Mouse (Mus musculus) liver, embryonic 11.5 days (tissue): ENCODE measurements around the gene Rbp7. TPM values are rescaled to one million over a fixed set of nuclear protein-coding genes. Genes with fewer than 3 reads are reported as not detected.

Experiments used
- ATAC-seq: fragments of 200-750 bp; cut with Nextera tagmentation; replicated peaks from 2 replicates; pipeline ENCODE4 v1.8.0; 2017; ENCODE audit warnings: moderate number of reproducible peaks, mild to moderate bottlenecking, moderate TSS enrichment, moderate library complexity; ENCODE audit not compliant: low FRiP score
- DNase-seq: peaks from one replicate; pipeline ENCODE4 v3.0.0-alpha.2; 2017; ENCODE audit warnings: low spot score
- H3K27ac ChIP-seq: fragments of 300-500 bp; sonication (generic); 2 replicates; pipeline ENCODE4 v1.5.1; 2014; ENCODE audit warnings: mild to moderate bottlenecking, low read depth, low read length, control low read depth
- H3K27me3 ChIP-seq: fragments of 300-500 bp; sonication (generic); replicated peaks from 2 replicates; pipeline ENCODE4 v1.6.1; 2014; ENCODE audit warnings: low read length, mixed read lengths; ENCODE audit not compliant: control insufficient read depth, insufficient read depth
- H3K36me3 ChIP-seq: fragments of 300-500 bp; sonication (generic); 2 replicates; pipeline ENCODE4 v1.6.1; 2014; ENCODE audit warnings: mild to moderate bottlenecking, low read length, moderate library complexity, mixed read lengths; ENCODE audit not compliant: control insufficient read depth, insufficient read depth
- H3K4me1 ChIP-seq: fragments of 300-500 bp; sonication (generic); replicated peaks from 2 replicates; pipeline ENCODE4 v1.6.1; 2014; ENCODE audit warnings: low read length, mixed read lengths; ENCODE audit not compliant: control insufficient read depth, insufficient read depth
- H3K4me2 ChIP-seq: fragments of 300-500 bp; sonication (generic); 2 replicates; pipeline ENCODE4 v1.6.1; 2014; ENCODE audit warnings: mild to moderate bottlenecking, control low read depth, moderate library complexity
- H3K4me3 ChIP-seq: fragments of 300-500 bp; sonication (generic); 2 replicates; pipeline ENCODE4 v1.5.1; 2014; ENCODE audit warnings: low read depth, low read length, control low read depth
- H3K9ac ChIP-seq: fragments of 300-500 bp; sonication (generic); 2 replicates; pipeline ENCODE4 v1.6.1; 2014; ENCODE audit warnings: low read depth, low read length, control low read depth
- H3K9me3 ChIP-seq: fragments of 300-500 bp; sonication (generic); 2 replicates; pipeline ENCODE4 v1.6.1; 2016; ENCODE audit warnings: low read length, inconsistent platforms, mixed read lengths; ENCODE audit not compliant: control insufficient read depth
- WGBS: fragments of 180-500 bp; shearing (Covaris S2); extraction: QIAGEN DNeasy Blood & Tissue Kit; methylation state at CpG from one replicate; pipeline ENCODE4 v1.1.7; 2014; 5-methylcytosine and 5-hydroxymethylcytosine counted together
- polyA plus RNA-seq: library from polyadenylated mRNA; unstranded; fragments of >200 nt; fragmentation: Nextera tagmentation; extraction: Ambion mirVana; gene quantifications from 2 replicates; pipeline ENCODE4 v1.2.1, GENCODE M21; 2014

Gene Rbp7
- polyA plus RNA-seq, 1 experiment from 2014 or later: not detected

- H3K27ac ChIP-seq: peak overlapping the region; percentile 97
- peak overlapping the region; percentile 98 for H3K4me3 ChIP-seq
- no peaks in the 10 kb centered on the region for H3K27me3 ChIP-seq
- peaks cover 12% of the 10 kb centered on the region for H3K4me1 ChIP-seq
- ATAC-seq: peak; percentile 66
- peak overlapping the region; percentile 82 for H3K4me2 ChIP-seq
- peak overlapping the region; percentile 96 for H3K9ac ChIP-seq
- H3K36me3 ChIP-seq: no peaks in the 10 kb centered on the region; the same call in 1 of the 2 replicates
- no peak for DNase-seq
- H3K9me3 ChIP-seq: no peaks in the 10 kb centered on the region
- WGBS: under 1% methylated on average over 35 of the region's 35 CpGs
Measured at GRCm38 (mm10) chr4:149425801-149426292, 28.9 kb downstream of the Rbp7 start.

DNA sequence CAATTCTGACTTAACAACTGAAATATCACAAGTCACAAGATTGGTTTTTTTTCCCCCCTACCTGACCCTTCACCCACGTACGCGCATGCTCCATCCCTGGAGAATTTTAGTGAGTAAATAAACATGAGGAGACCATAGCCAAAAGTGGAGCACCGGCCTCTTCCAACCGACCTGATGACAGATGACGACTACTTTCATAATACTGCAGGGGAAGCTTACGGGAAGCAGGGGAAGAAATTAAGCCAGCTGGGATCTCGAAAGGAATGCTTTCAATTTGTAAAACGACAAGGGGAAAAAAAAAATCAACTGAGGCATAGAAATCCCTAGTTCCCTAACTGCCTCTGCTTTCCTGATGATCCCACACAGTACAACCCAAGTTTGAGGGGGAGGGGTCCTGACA is 30.0 kb downstream of the Rbp7 start:
- H3K9me3 ChIP-seq: no peaks in the 10 kb centered on the region
- H3K4me3 ChIP-seq: peak overlapping the region; percentile 98
- ATAC-seq (no peak), DNase-seq (no peak)
- WGBS: 7% methylated on average over 9 of the region's 9 CpGs
- peak overlapping the region; percentile 41; the same call in 1 of the 2 replicates for H3K9ac ChIP-seq
- no peaks in the 10 kb centered on the region for H3K27me3 ChIP-seq
- H3K36me3 ChIP-seq: no peaks in the 10 kb centered on the region; the same call in 1 of the 2 replicates
- H3K4me2 ChIP-seq: peak overlapping the region; percentile 82
- peaks cover 12% of the 10 kb centered on the region for H3K4me1 ChIP-seq
- no peak overlapping the region for H3K27ac ChIP-seq

GRCm38 (mm10) chr4:149417854-149418365 is 36.9 kb downstream of the Rbp7 start:
- no peak overlapping the region for H3K4me3 ChIP-seq
- WGBS: 84% methylated on average over 5 of the region's 5 CpGs
- H3K36me3 ChIP-seq: peaks cover 2% of the 10 kb centered on the region; the same call in 1 of the 2 replicates

DNA sequence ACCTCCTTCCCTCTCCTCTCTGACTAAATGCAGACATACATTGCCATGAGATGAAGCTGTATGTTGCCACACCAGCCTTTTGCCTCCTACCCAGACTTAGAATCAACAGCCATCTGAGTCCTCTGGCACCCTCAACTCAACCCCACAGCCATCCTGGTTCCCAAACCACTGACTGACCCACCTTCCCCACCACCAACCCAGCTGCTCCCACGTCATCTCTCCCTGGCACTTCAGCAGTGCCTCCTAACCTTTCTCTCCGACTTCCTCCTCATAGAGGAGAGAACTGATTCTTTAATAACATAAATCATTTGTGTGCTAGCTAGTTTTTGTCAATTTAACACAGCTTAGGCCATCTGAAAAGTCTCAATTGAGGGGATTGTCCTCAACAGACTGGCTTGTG is 37.8 kb downstream of the Rbp7 start:
- no peak for ATAC-seq

More at GRCm38 (mm10) chr4:149417854-149418365, 36.9 kb downstream of the Rbp7 start:
- no peak for ATAC-seq
- Histone ChIP-seq H3K9ac (no peak overlapping the region), H3K27ac (no peak overlapping the region), H3K27me3 (no peaks in the 10 kb centered on the region), H3K9me3 (no peaks in the 10 kb centered on the region), H3K4me1 (peaks cover 12% of the 10 kb centered on the region), H3K4me2 (no peak overlapping the region)
- DNase-seq: no peak

DNA sequence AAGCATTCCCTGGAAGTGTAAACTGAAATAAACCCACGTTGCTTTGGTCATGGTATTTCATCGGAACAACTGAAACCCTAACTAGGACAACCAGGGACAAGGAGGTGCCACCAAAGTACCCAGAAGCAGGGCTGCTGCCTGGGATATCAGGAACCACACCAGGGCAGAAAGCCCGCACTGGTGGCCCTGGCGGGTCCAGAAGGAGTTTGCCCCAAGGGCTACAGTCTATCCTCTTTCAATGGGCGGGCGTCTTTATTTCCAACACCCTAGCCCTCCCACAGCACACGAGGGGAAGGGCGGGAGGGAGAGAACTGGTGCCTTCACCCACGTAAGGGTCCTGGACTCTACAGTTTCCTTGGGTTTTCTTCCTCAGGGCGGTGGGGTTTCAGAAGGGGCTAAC is 38.4 kb downstream of the Rbp7 start:
- Histone ChIP-seq H3K9ac (no peak overlapping the region), H3K36me3 (peaks cover 9% of the 10 kb centered on the region), H3K27me3 (no peaks in the 10 kb centered on the region), H3K4me2 (no peak overlapping the region), H3K27ac (no peak overlapping the region), H3K4me3 (no peak overlapping the region), H3K4me1 (peaks cover 11% of the 10 kb centered on the region), H3K9me3 (no peaks in the 10 kb centered on the region)
- no peak for DNase-seq
- 57% methylated on average over 10 of the region's 10 CpGs for WGBS
- ATAC-seq: no peak

More for the DNA sequence above, 37.8 kb downstream of the Rbp7 start:
- Histone ChIP-seq H3K4me2 (no peak overlapping the region), H3K4me3 (no peak overlapping the region), H3K9me3 (no peaks in the 10 kb centered on the region), H3K4me1 (peaks cover 11% of the 10 kb centered on the region), H3K36me3 (peaks cover 8% of the 10 kb centered on the region), H3K27me3 (no peaks in the 10 kb centered on the region), H3K27ac (no peak overlapping the region), H3K9ac (no peak overlapping the region)
- 55% methylated on average over 2 of the region's 2 CpGs for WGBS
- DNase-seq: no peak

DNA sequence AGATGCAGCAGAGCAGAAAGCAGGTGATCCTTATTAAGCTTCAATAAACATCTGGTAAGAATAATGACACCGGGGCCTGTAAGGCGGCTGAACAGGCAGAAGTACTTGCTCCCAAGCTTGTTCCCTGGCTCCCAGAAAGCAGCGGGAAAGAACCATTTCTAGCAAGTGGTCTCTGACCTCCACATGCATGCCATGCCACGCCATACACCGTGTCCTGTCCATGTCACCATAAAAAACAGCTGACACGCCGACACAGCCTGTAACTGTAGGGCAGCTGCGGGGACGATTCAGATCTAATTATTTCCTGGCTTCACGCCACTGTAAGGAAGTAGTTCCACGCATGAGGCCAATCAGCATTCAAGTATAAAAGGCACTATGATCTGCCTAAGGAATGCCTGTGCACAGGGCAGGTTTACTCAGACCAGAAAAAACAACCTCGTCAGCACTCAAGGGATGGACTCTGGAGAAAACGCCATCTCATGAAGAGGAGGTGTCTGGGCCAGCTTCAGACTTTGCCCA is 39.1 kb downstream of the Rbp7 start:
- ATAC-seq: no peak
- H3K4me2 ChIP-seq: peak overlapping the region; percentile 5; the same call in 1 of the 2 replicates
- WGBS: 67% methylated on average over 13 of the region's 13 CpGs

GRCm38 (mm10) chr4:149414259-149414658 is 40.5 kb downstream of the Rbp7 start:
- Histone ChIP-seq H3K4me2 (no peak overlapping the region), H3K4me3 (no peak overlapping the region), H3K27ac (no peak overlapping the region), H3K27me3 (no peaks in the 10 kb centered on the region), H3K9ac (no peak overlapping the region), H3K4me1 (peaks cover 11% of the 10 kb centered on the region), H3K9me3 (no peaks in the 10 kb centered on the region), H3K36me3 (peaks cover 7% of the 10 kb centered on the region)
- WGBS: 89% methylated on average over 3 of the region's 3 CpGs
- no peak for DNase-seq
- ATAC-seq: no peak

More for the DNA sequence above, 39.1 kb downstream of the Rbp7 start:
- Histone ChIP-seq H3K27me3 (no peaks in the 10 kb centered on the region), H3K27ac (no peak overlapping the region), H3K4me1 (peaks cover 11% of the 10 kb centered on the region), H3K9ac (no peak overlapping the region), H3K4me3 (no peak overlapping the region), H3K36me3 (peaks cover 9% of the 10 kb centered on the region), H3K9me3 (no peaks in the 10 kb centered on the region)
- no peak for DNase-seq

- DNase-seq: no peak
- H3K4me2 ChIP-seq: no peak overlapping the region
- no peak overlapping the region for H3K27ac ChIP-seq
- ATAC-seq: no peak
- H3K36me3 ChIP-seq: peaks cover 7% of the 10 kb centered on the region
- no peak overlapping the region for H3K9ac ChIP-seq
- peaks cover 19% of the 10 kb centered on the region for H3K4me1 ChIP-seq
- H3K27me3 ChIP-seq: no peaks in the 10 kb centered on the region
- H3K9me3 ChIP-seq: no peaks in the 10 kb centered on the region
- WGBS: 91% methylated on average over 4 of the region's 4 CpGs
- H3K4me3 ChIP-seq: no peak overlapping the region
Measured at GRCm38 (mm10) chr4:149409759-149410158, 45.0 kb downstream of the Rbp7 start.

DNA sequence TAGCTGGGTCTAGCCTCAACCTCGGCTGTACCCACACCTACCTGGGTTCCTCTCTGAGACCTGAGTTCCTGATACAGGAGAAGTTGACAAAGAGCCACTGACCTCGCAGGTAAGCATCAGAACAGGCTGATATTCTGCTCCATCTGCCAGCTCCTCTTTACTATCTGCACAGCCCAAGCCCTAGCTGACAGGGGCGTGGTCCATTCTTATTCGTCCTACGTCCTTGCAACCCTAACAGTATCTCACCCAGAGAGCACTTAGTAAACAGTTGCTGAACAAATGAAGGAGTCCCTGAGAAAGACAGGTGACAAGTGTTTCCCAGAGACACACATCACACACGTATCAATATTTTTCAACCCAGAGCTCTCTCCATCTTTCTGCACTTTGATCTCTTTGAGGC is 46.4 kb downstream of the Rbp7 start:
- Histone ChIP-seq H3K9ac (no peak overlapping the region), H3K4me3 (no peak overlapping the region), H3K9me3 (no peaks in the 10 kb centered on the region), H3K27me3 (no peaks in the 10 kb centered on the region), H3K27ac (peak overlapping the region; percentile 33; the same call in 1 of the 2 replicates), H3K36me3 (peaks cover 7% of the 10 kb centered on the region), H3K4me1 (peaks cover 32% of the 10 kb centered on the region), H3K4me2 (no peak overlapping the region; the same call in 1 of the 2 replicates)
- DNase-seq (no peak), ATAC-seq (peak; percentile 87)
- 56% methylated on average over 6 of the region's 6 CpGs for WGBS
